In genomic region chr9:66337280-66337679, GRCm38 (mm10) we compare ENCODE assay signal across 17 mouse cellular contexts.
"Had no signal": no experiment of that assay in that cellular context is flagged by ENCODE, and none has a peak within 500 bp of the region (broad histone marks: within the 10 kb centered on the region; RNA-seq: fewer than 3 reads in every experiment).

No protein-coding gene starts in this region.

- H3K9me3 ChIP-seq: midbrain, embryonic 10.5 days; midbrain, embryonic 12.5 days; neural tube, embryonic 12.5 days; stomach, embryonic 15.5 days had no signal

- DNase-seq: lung, adult 18-20 months; lung, embryonic 14.5 days; lung, postnatal 10 days; lung, postnatal 4 days; midbrain, embryonic 14.5 days; right cerebral cortex, postnatal 14 days; spleen, adult 18-20 months; thymus, adult 2 months; thymus, postnatal 25 days; thymus, postnatal 4 days had no signal

- H3K36me3 ChIP-seq: midbrain, embryonic 10.5 days; midbrain, embryonic 12.5 days; neural tube, embryonic 12.5 days; stomach, embryonic 15.5 days had no signal

- H3K9ac ChIP-seq: liver, embryonic 14.5 days; lung, embryonic 14.5 days; midbrain, embryonic 12.5 days; neural tube, embryonic 12.5 days; stomach, embryonic 15.5 days had no signal

- ATAC-seq: midbrain, embryonic 16.5 days had no signal

- H3K4me2 ChIP-seq: lung, embryonic 14.5 days; midbrain, embryonic 12.5 days; neural tube, embryonic 12.5 days; stomach, embryonic 15.5 days had no signal

- H3K4me3 ChIP-seq: midbrain, embryonic 10.5 days; midbrain, embryonic 12.5 days; neural tube, embryonic 12.5 days; stomach, embryonic 15.5 days had no signal

- H3K27ac ChIP-seq: liver, embryonic 14.5 days; midbrain, embryonic 10.5 days; midbrain, embryonic 12.5 days; neural tube, embryonic 12.5 days; stomach, embryonic 15.5 days; stomach, postnatal 0 days had no signal

- H3K27me3 ChIP-seq: midbrain, embryonic 12.5 days; neural tube, embryonic 12.5 days; stomach, embryonic 15.5 days had no signal

- H3K4me1 ChIP-seq: midbrain, embryonic 10.5 days; midbrain, embryonic 12.5 days; neural tube, embryonic 12.5 days; stomach, embryonic 15.5 days had no signal
